Mouse (Mus musculus) splenic B cell, adult 2 months (primary cell): ENCODE measurements around the gene Rfx5.

Experiments
- DNase-seq: peaks from one replicate; pipeline ENCODE4 v3.0.0-alpha.2; 2011; ENCODE audit warnings: low read depth, low spot score
- H3K27me3 ChIP-seq: 2 replicates; pipeline ENCODE4 v1.6.1; 2012; ENCODE audit warnings: mild to moderate bottlenecking, low read length, moderate library complexity, mixed read lengths; ENCODE audit not compliant: control insufficient read depth, poor library complexity, insufficient read depth, severe bottlenecking
- H3K36me3 ChIP-seq: 2 replicates; pipeline ENCODE4 v1.6.1; 2012; ENCODE audit warnings: mild to moderate bottlenecking, low read length, moderate library complexity, mixed read lengths; ENCODE audit not compliant: control insufficient read depth, poor library complexity, insufficient read depth, severe bottlenecking

Gene Rfx5

GRCm38 (mm10) chr3:94958295-94958694 is 4.4 kb downstream of the Rfx5 start:
- Histone ChIP-seq H3K27me3 (no peaks in the 10 kb centered on the region), H3K36me3 (peaks cover 22% of the 10 kb centered on the region)
- no peak for DNase-seq

DNA sequence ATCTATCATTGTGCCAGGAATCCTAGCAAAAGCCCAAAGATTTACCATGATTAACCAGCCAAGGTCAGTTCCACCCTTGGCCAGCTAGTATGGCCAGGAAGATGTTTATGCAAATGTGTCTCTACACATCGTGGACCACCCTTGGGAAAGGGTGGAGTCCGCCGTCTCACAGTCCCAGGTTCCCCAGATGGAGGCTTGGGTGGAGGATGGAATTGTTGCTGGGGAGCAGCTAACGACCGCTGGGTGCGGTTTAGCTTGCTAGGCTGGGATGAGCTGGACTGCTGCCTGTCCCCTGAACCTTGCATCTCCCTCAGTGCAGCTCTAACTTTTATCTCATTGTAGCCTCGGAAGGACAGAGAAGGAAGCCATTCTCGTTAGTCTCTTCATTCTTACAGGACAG is 6.0 kb downstream of the Rfx5 start:
- Histone ChIP-seq H3K36me3 (peaks cover 22% of the 10 kb centered on the region), H3K27me3 (no peaks in the 10 kb centered on the region)
- no peak for DNase-seq

- Histone ChIP-seq H3K27me3 (no peaks in the 10 kb centered on the region), H3K36me3 (peaks cover 22% of the 10 kb centered on the region)
- no peak for DNase-seq
Observed at GRCm38 (mm10) chr3:94960322-94960721, 6.4 kb downstream of the Rfx5 start.

- DNase-seq, result peak; percentile 61
- peaks cover 2% of the 10 kb centered on the region; the same call in 1 of the 2 replicates for H3K36me3 ChIP-seq
- H3K27me3 ChIP-seq, result no peaks in the 10 kb centered on the region
Observed at GRCm38 (mm10) chr3:94964989-94965388, 11.1 kb downstream of the Rfx5 start.

GRCm38 (mm10) chr3:94965878-94966277 is 12.0 kb downstream of the Rfx5 start:
- Histone ChIP-seq H3K36me3 (no peaks in the 10 kb centered on the region; the same call in 1 of the 2 replicates), H3K27me3 (no peaks in the 10 kb centered on the region)
- peak; percentile 62 for DNase-seq

- Histone ChIP-seq H3K36me3 (no peaks in the 10 kb centered on the region), H3K27me3 (no peaks in the 10 kb centered on the region)
- no peak for DNase-seq
Observed at GRCm38 (mm10) chr3:94972552-94972951, 18.7 kb downstream of the Rfx5 start.

- no peaks in the 10 kb centered on the region for H3K27me3 ChIP-seq
- no peak for DNase-seq
- no peaks in the 10 kb centered on the region for H3K36me3 ChIP-seq
Observed at GRCm38 (mm10) chr3:94973620-94974019, 19.7 kb downstream of the Rfx5 start.

- no peak for DNase-seq
- Histone ChIP-seq H3K27me3 (no peaks in the 10 kb centered on the region), H3K36me3 (no peaks in the 10 kb centered on the region)
Observed at GRCm38 (mm10) chr3:94974026-94974527, 20.2 kb downstream of the Rfx5 start.

GRCm38 (mm10) chr3:94974528-94975422 is 20.9 kb downstream of the Rfx5 start, which contains the start of gene Pi4kb:
Pi4kb (plus strand) TSS chr3:94974731.
- DNase-seq, result peak; percentile 95
- Histone ChIP-seq H3K27me3 (no peaks in the 10 kb centered on the region), H3K36me3 (no peaks in the 10 kb centered on the region)

DNA sequence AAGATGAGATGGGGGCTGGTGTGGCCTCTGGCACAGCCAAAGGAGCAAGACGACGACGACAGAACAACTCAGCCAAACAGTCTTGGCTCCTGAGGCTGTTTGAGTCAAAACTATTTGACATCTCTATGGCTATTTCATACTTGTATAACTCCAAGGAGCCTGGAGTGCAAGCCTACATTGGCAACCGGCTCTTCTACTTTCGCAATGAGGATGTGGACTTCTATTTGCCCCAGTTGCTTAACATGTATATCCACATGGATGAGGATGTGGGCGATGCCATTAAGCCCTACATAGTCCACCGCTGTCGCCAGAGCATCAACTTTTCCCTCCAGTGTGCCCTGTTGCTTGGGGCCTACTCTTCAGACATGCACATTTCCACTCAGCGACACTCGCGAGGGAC is 30.4 kb downstream of the Rfx5 start:
- Histone ChIP-seq H3K36me3 (peaks cover 10% of the 10 kb centered on the region; the same call in 1 of the 2 replicates), H3K27me3 (no peaks in the 10 kb centered on the region)
- no peak for DNase-seq

DNA sequence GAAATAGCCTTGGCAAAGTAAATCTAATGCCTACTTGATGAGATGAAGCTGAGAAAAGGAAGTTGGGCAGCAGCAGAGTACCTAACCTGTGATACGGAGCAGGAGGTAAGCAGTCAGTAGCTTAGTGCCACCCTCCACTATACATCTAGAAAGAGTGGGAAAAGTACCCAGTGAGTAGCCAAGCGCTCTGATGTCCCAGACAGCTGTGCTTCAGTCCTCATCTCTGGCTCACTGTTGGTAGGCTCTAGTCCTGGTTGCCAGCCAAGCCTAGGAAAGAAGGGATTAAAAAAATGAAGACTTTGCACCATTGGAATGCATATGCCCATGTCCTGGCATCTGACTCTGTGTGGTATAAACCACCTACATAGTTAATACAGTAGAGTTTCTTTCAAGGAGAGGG is 31.6 kb downstream of the Rfx5 start:
- Histone ChIP-seq H3K27me3 (no peaks in the 10 kb centered on the region), H3K36me3 (peaks cover 14% of the 10 kb centered on the region; the same call in 1 of the 2 replicates)
- no peak for DNase-seq

- H3K36me3 ChIP-seq, result peaks cover 14% of the 10 kb centered on the region; the same call in 1 of the 2 replicates
- no peaks in the 10 kb centered on the region for H3K27me3 ChIP-seq
- no peak for DNase-seq
Observed at GRCm38 (mm10) chr3:94987578-94987977, 33.7 kb downstream of the Rfx5 start.

DNA sequence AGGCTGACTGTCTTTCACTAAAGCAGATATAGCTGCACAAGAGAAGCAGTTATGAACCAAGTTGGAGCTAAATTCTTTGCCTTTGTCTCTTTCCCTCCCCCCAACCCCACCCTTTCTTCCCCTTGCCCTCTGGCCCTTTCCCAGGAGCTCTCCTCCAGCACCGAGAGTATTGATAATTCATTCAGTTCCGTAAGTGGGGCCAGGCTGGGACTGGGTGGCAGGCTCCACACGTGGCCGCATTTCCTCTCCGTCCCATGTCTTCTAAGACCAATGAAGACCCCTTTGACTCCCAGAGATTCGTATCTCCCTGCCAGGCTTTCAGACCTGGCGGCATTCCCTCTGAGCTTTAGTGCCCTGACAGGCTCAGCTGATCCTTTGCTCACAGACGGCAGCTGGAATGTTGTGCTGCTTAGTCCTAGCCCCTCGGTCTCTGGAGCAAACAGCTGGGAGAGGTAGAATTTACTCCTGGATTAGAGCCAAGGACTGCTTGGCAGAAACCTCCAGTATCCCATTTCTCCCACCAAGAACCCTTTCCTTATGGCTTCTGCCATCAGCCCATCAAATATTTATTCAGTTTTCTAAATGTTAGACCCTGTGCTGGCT is 35.4 kb downstream of the Rfx5 start:
- Histone ChIP-seq H3K36me3 (peaks cover 16% of the 10 kb centered on the region), H3K27me3 (no peaks in the 10 kb centered on the region)
- DNase-seq, result no peak

DNA sequence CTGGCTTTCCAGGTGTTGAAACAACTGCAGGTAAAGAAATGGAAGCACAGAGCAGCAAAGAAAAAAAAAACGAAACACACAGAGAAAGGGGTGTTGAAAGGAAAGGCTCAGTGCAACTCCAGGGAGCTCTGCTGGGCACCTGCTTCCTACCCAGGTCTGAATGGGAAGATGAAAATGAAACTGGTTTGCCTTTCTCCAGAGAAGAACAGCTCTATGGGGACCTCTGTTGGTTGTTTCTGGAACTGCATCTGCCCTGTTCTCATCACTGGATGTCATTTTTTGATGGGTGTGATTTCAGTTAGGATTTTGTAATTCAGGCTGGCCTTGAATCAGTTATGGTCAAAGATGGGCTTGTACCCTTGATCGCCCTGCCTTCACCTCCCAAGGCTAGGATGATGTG is 43.1 kb downstream of the Rfx5 start:
- H3K36me3 ChIP-seq, result peaks cover 26% of the 10 kb centered on the region

GRCm38 (mm10) chr3:95002569-95002968 is 48.7 kb downstream of the Rfx5 start:
- no peak for DNase-seq
- Histone ChIP-seq H3K36me3 (peaks cover 26% of the 10 kb centered on the region), H3K27me3 (no peaks in the 10 kb centered on the region)

More for the DNA sequence above, 43.1 kb downstream of the Rfx5 start:
- peak; percentile 91 for DNase-seq
- H3K27me3 ChIP-seq, result no peaks in the 10 kb centered on the region
